Mouse (Mus musculus): ENCODE data around the gene Anxa3.

- TF ChIP-seq CHD2 (IDR thresholded peaks at IDR 0.05; ENCODE audit: low read length), result no peak
- no peak for TF ChIP-seq POLR2A (IDR thresholded peaks at IDR 0.05; ENCODE audit: control insufficient read depth in 1 of 2, insufficient read depth in 1 of 2, low read depth in 1 of 2, low read length in 2 of 2, poor library complexity in 1 of 2)
- TF ChIP-seq CTCF (IDR thresholded peaks at IDR 0.05 in 2 of 3, conservative IDR thresholded peaks at IDR 0.05 in 1 of 3; ENCODE audit: control insufficient read depth in 1 of 3, insufficient read depth in 1 of 3, low read depth in 2 of 3, low read length in 3 of 3, poor library complexity in 1 of 3, severe bottlenecking in 1 of 3), result no peak
- no peak for TF ChIP-seq MYC (IDR thresholded peaks at IDR 0.05; ENCODE audit: low read depth, low read length)
- no peak for TF ChIP-seq UBTF (IDR thresholded peaks at IDR 0.05; ENCODE audit: borderline replicate concordance, insufficient read depth, low read depth, low read length)
- no peak for TF ChIP-seq ZKSCAN1 (IDR thresholded peaks at IDR 0.05; ENCODE audit: low read depth, low read length)
- no peak for TF ChIP-seq NRF1 (IDR thresholded peaks at IDR 0.05; ENCODE audit: insufficient read depth, low read depth, low read length, poor library complexity, severe bottlenecking)
- no peak for TF ChIP-seq TAL1 (IDR thresholded peaks at IDR 0.05; ENCODE audit: low read length)
- no peak for TF ChIP-seq GABPA (IDR thresholded peaks at IDR 0.05; ENCODE audit: low read depth, low read length)
- TF ChIP-seq USF2 (IDR thresholded peaks at IDR 0.05; ENCODE audit: borderline replicate concordance in 1 of 2, insufficient read depth in 1 of 2, low read depth in 1 of 2, low read length in 2 of 2), result no peak
- TF ChIP-seq JUND (IDR thresholded peaks at IDR 0.05; ENCODE audit: low read depth, low read length), result no peak
- TF ChIP-seq TBP (IDR thresholded peaks at IDR 0.05; ENCODE audit: low read depth, low read length), result no peak
- TF ChIP-seq MEF2A (IDR thresholded peaks at IDR 0.05; ENCODE audit: extremely low read depth, insufficient replicate concordance, low read depth, low read length, poor library complexity, severe bottlenecking), result no peak
Measured at GRCm38 (mm10) chr5:96803091-96803490, 10.0 kb downstream of the Anxa3 start.
